Mouse (Mus musculus): ENCODE results near the gene Ubxn11.
"Not testable (repeated sequence)": the region's sequence is repeated elsewhere in the genome, so short reads cannot be mapped to it uniquely, and the experiment has no call there.

DNA sequence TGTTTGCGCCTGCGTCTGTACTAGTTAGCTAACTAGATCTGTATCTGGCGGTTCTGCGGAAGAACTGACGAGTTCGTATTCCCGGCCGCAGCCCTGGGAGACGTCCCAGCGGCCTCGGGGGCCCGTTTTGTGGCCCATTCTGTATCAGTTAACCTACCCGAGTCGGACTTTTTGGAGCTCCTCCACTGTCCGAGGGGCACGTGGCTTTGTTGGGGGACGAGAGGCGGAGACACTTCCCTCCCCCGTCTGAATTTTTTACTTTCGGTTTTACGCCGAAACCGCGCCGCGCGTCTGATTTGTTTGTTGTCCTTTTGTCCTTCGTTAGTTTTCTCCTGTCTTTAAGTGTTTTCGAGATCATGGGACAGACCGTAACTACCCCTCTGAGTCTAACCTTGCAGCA, 57.7 kb downstream of the Ubxn11 start:
- not testable (repeated sequence) for TF ChIP-seq CTCF (IDR thresholded peaks at IDR 0.05; ENCODE audit: low read depth); EP300 (optimal IDR thresholded peaks at IDR 0.05)
